Comparison of ENCODE assay signal across 8 mouse cellular contexts in the genomic region with DNA sequence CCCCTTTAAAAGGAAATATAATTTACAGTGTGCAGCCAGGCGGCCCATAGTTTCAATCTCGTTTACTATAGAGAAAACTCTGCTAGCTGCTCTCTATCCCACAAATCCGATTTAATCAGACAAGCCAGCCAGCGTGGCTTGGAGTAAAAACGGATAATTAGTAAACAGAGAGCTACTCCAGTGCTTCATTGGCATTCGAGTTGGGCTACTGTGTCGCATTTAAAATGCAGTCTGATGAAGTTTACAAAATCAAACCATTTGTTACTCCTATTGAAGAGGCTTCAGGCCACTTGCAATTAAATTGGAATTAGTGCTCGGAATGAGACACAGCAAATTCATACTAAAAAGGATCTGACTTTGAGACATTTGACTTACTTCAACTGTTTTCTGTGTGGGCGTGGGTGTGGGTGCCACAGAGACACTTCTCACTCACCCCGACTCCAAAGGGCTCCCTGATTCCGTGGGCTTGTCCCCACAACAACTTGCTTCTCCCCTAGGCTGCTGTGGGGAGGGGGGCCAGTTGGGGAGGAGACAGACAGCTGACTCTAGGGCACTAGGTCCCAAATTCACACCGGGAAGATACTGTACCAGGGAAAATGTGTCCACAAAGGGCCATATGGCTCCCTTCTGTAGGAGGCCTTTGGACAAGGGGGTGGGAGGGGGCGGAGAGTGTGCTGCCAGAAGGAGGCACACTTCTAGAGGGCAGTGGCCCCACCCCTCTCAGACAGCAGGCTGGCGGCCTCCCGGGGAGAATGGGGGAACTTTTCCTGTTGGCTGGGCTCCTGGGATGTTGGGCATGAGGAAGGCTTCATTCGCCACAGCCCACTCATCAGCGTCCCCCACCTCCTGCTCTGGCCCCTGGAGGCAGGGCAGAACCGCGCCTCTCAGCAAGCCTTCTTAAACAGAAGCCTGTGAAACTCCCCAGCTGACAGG.
DNase-seq lines count a peak whose midpoint lies in the region; ATAC-seq and TF ChIP-seq lines count a peak whose summit lies in the region.

No protein-coding gene starts in this region.

- TF ChIP-seq CTCF in cortical plate, adult 2 months (IDR thresholded peaks at IDR 0.05; ENCODE audit: extremely low read depth, insufficient read depth, low read length), result no peak
- TF ChIP-seq CTCF in lung, embryonic 14.5 days (IDR thresholded peaks at IDR 0.05; ENCODE audit: low read depth), result peak; percentile 37; the same call in 1 of the 2 replicates

- H3K27me3 ChIP-seq in lung, embryonic 14.5 days (ENCODE audit: insufficient read depth, low read length), result 0 out of 2 replicates have a peak, but pooled peaks cover 5% of the 10 kb centered on the region

- 0 out of 2 replicates have a peak overlapping the region, but pooled peaks have one; percentile 19 for H3K27ac ChIP-seq in cortical plate, adult 2 months (ENCODE audit: insufficient read depth, low read length)
- H3K27ac ChIP-seq in lung, embryonic 14.5 days (ENCODE audit: low read depth), result no peak overlapping the region

- intact Hi-C loops in heart, postnatal 36 days (cut with DNase I), result no loop called here
- intact Hi-C loops in heart, postnatal 14 days (cut with DNase I), result no loop called here

- TF ChIP-seq POLR2A in cortical plate, adult 2 months (IDR thresholded peaks at IDR 0.05; ENCODE audit: extremely low read depth, insufficient read depth, low read length), result no peak

- H3K4me2 ChIP-seq in lung, embryonic 14.5 days, result no peak overlapping the region

- H3K4me3 ChIP-seq in cortical plate, adult 2 months (ENCODE audit: insufficient read depth, low read length), result no peak overlapping the region
- no peak overlapping the region for H3K4me3 ChIP-seq in lung, embryonic 14.5 days (ENCODE audit: low read depth, low read length)

- peak; percentile 32 for DNase-seq in heart, adult 8-10 months (ENCODE audit: low spot score)
- no peak for DNase-seq in heart, postnatal 36 days
- peak; percentile 33 to 47 for DNase-seq in heart, postnatal 14 days
- DNase-seq in lung, embryonic 14.5 days, result peak; percentile 45
- peak; percentile 91 for DNase-seq in retina, postnatal 1 day
- DNase-seq in adrenal gland, adult 18-20 months (ENCODE audit: low spot score in 2 of 2), result no peak

- 31% methylated on average over 19 of the region's 19 CpGs for WGBS in lung, embryonic 14.5 days

- H3K9me3 ChIP-seq in lung, embryonic 14.5 days (ENCODE audit: low read depth, low read length), result no peaks in the 10 kb centered on the region

- peak; percentile 69; the same call in 1 of the 2 replicates for ATAC-seq in lung, embryonic 14.5 days (ENCODE audit: insufficient read depth)
- ATAC-seq in CD4-positive, CD25-positive, alpha-beta regulatory T cell, adult 4 months, result no peak

- H3K4me1 ChIP-seq in cortical plate, adult 2 months (ENCODE audit: control insufficient read depth, insufficient read depth, low read length), result peaks cover 11% of the 10 kb centered on the region
- H3K4me1 ChIP-seq in lung, embryonic 14.5 days (ENCODE audit: insufficient read depth), result peaks cover 6% of the 10 kb centered on the region; the same call in 1 of the 2 replicates

- no peaks in the 10 kb centered on the region for H3K36me3 ChIP-seq in lung, embryonic 14.5 days (ENCODE audit: insufficient read depth)

- H3K9ac ChIP-seq in lung, embryonic 14.5 days, result no peak overlapping the region

Comparison
In these comparisons a context has a peak if more than half of its experiments do, and no peak if none do; other contexts are left out.
1. DNase-seq: peak in heart, adult 8-10 months (single experiment), heart, postnatal 14 days (2 of 2), lung, embryonic 14.5 days (single experiment) and retina, postnatal 1 day (single experiment); none in heart, postnatal 36 days (0 of 2) and adrenal gland, adult 18-20 months (0 of 2).